Mouse (Mus musculus): ENCODE data around the gene C330007P06Rik. TPM values are rescaled to one million over a fixed set of nuclear protein-coding genes. Genes with fewer than 3 reads are reported as not detected.

The C330007P06Rik gene
- total and polyA plus RNA-seq, 3 experiments = 7.4 to 17.4 (median 15.7) TPM

DNA sequence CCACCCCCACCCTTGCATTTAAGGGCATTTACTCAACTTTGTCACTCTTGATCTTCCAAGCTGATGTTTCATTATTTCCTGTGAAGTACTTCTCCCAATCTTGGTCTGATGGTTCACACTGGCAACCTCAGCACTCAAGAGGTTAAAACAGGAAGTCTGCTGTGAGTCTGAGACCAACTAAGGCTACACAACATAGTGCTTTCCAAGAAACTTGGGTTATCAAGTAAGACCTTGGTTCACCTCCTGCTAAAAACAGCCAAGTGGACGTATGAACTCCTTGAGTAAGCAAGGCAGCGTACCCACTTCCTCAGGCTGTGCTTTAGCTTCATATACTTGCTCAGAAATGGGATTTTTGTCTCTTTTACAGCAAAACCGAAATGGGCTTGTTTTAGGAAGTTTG, 3.5 kb downstream of the C330007P06Rik start:
- H3K27me3 ChIP-seq (ENCODE audit: control insufficient read depth, insufficient read depth, low read length) = no peaks in the 10 kb centered on the region
- intact Hi-C loops (cut with DNase I) = loop anchor here (5.0 kb wide), 1 partner anchor 37 kb away; no protein-coding TSS in a partner anchor
- no peak overlapping the region for H3K9ac ChIP-seq (ENCODE audit: low read depth, low read length)
- H3K27ac ChIP-seq = no peak overlapping the region
- no peak for TF ChIP-seq EP300 (IDR thresholded peaks at IDR 0.05; ENCODE audit: insufficient read depth, low read depth, low read length)
- TF ChIP-seq CTCF (IDR thresholded peaks at IDR 0.05) = no peak
- no peak for TF ChIP-seq POLR2A (IDR thresholded peaks at IDR 0.05; ENCODE audit: insufficient read depth, low read depth, low read length)
- no peak for DNase-seq
- no peaks in the 10 kb centered on the region for H3K79me2 ChIP-seq (replicated peaks; ENCODE audit: control insufficient read depth, insufficient read depth, low read length)
- H3K36me3 ChIP-seq (ENCODE audit: control insufficient read depth, insufficient read depth, low read length) = no peaks in the 10 kb centered on the region
- no peak overlapping the region for H3K4me3 ChIP-seq
- WGBS = 53% methylated on average over 3 of the region's 3 CpGs
- H3K4me1 ChIP-seq (ENCODE audit: control insufficient read depth, insufficient read depth, low read length) = peaks cover under 1% of the 10 kb centered on the region; the same call in 1 of the 2 replicates

DNA sequence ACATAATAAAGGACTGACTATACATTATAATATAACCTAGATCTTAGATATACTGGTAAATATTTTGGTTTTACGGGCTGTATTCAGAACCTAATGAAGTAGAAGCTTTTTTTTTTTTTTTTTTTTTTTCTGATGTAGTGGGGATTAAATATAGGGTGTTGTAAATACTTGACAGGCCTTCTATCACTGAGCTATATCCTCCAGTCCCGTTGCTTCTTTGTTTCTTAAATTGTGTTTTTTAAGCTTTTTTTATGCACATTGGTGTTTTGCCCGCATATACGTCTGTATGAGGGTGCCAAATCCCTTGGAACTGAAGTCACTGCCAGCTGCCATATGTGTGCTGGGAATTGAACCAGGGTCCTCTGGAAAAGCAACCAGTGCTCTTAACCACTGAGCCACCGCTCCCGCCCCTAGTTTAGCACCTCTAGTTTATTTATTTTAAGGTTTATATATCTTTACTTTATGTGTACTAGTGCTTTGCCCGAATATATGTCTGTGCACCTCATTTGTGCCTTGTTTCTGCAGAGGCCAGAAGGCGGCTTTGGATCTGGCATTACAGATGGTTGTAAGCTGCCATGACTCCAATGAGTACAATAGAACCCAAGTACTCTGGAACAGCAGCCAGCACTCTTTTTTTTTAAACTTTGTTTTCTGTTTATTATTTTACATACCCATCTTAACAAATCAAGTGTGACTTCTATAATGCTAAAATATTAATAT, 9.1 kb downstream of the C330007P06Rik start:
- Histone ChIP-seq H3K27me3 (ENCODE audit: control insufficient read depth, insufficient read depth, low read length) (no peaks in the 10 kb centered on the region), H3K79me2 (replicated peaks; ENCODE audit: control insufficient read depth, insufficient read depth, low read length) (no peaks in the 10 kb centered on the region), H3K36me3 (ENCODE audit: control insufficient read depth, insufficient read depth, low read length) (no peaks in the 10 kb centered on the region), H3K4me1 (ENCODE audit: control insufficient read depth, insufficient read depth, low read length) (no peaks in the 10 kb centered on the region), H3K27ac (peak overlapping the region; percentile 86), H3K4me3 (peak overlapping the region; percentile 60), H3K9ac (ENCODE audit: low read depth, low read length) (no peak overlapping the region)
- TF ChIP-seq POLR2A (IDR thresholded peaks at IDR 0.05; ENCODE audit: insufficient read depth, low read depth, low read length) (no peak), EP300 (IDR thresholded peaks at IDR 0.05; ENCODE audit: insufficient read depth, low read depth, low read length) (no peak), CTCF (IDR thresholded peaks at IDR 0.05) (no peak)
- 47% methylated on average over 8 of the region's 8 CpGs for WGBS
- intact Hi-C loops (cut with DNase I) = loop anchor here (5.0 kb wide), 1 partner anchor 38 kb away; the partner anchor contains the start of gene Nkrf
- DNase-seq = no peak

DNA sequence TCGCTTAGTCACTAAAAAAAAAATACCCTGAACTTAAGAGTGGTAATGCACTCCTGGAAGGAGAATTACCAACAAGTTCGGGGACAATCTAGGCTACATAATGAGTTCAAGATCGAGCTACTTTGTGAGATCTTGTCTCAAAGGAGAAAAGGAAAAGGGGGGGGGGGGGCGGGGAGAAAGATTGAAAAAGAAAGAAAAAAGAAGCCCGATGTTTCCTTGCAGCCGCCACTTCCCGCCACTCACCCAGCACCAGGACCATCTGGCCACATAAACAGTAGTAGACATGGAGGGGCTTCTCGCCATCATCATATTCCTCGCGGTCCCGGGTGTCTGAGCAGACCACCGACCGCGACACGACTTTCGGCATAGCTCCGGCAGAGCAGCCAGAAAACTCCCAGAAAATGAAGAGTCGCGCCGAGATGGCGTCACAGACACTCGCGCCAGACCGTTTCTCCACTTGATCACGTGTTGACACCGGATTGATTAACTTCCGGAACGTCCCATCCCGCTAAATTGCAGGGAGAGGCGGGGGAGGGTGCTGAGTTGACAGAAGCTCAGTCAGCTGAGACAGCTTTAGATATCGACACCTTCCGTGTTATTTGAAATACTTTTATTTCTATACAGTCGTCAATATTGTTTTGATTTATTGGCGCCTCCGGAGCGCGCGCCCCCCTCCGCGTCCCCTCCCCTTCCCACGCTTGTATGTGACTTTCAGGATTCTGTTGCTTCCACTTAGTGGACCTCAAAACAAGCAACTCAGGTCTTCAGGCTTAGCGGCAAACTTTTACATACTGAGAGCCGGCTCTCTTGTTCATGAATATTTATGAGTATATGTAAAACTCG, 9.9 kb downstream of the C330007P06Rik start:
- H3K79me2 ChIP-seq (replicated peaks; ENCODE audit: control insufficient read depth, insufficient read depth, low read length) = no peaks in the 10 kb centered on the region
- H3K27ac ChIP-seq = peak overlapping the region; percentile 86
- TF ChIP-seq CTCF (IDR thresholded peaks at IDR 0.05) (no peak), POLR2A (IDR thresholded peaks at IDR 0.05; ENCODE audit: insufficient read depth, low read depth, low read length) (peak; percentile 60), EP300 (IDR thresholded peaks at IDR 0.05; ENCODE audit: insufficient read depth, low read depth, low read length) (no peak)
- intact Hi-C loops (cut with DNase I) = loop anchor here (5.0 kb wide), 1 partner anchor 38 kb away; the partner anchor contains the start of gene Nkrf
- H3K4me3 ChIP-seq = peak overlapping the region; percentile 60
- no peaks in the 10 kb centered on the region for H3K36me3 ChIP-seq (ENCODE audit: control insufficient read depth, insufficient read depth, low read length)
- H3K27me3 ChIP-seq (ENCODE audit: control insufficient read depth, insufficient read depth, low read length) = no peaks in the 10 kb centered on the region
- H3K4me1 ChIP-seq (ENCODE audit: control insufficient read depth, insufficient read depth, low read length) = no peaks in the 10 kb centered on the region
- H3K9ac ChIP-seq (ENCODE audit: low read depth, low read length) = peak overlapping the region; percentile 77
- DNase-seq = peak; percentile 84 to 85
- WGBS = 14% methylated on average over 43 of the region's 44 CpGs

DNA sequence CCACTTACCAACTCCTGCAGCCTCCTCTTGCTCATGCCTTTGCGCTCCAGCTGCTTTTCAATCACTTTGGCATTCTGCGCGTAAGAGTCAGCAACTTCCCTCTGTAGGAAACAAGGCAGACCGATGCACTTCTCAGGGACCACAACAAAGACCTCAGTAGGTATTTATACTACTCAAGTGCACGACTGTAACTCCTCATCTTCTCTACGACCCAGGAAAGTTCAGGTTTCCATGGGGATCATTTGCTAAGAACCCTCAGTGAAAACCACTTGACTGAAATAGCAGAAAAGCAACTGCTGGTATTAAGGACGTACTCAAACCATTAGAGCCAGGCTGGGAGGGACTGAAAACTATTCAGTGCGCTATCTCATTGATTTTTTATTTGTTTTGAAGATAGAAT, 21.3 kb downstream of the C330007P06Rik start:
- intact Hi-C loops (cut with DNase I) = no loop called here
- no peak overlapping the region for H3K4me3 ChIP-seq
- no peak overlapping the region for H3K27ac ChIP-seq

DNA sequence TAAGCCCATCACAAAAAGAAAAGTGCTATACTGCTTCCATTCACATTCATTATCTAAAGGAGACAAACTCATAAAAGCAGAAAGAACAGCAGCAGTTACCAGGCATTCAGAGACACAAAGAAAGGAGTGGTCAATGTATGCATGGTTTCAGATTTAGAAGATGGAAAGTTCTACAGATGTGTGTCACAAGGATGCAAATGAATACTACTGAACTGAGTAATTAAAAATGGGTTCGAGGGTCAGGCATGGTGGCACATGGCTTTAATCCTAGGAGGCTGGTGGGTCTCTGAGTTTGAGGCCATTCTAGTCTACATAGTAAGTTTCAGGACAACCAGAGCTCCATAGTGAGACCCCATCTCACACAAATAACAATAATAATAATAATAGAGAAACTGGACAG, 26.8 kb downstream of the C330007P06Rik start:
- Histone ChIP-seq H3K27ac (no peak overlapping the region), H3K79me2 (replicated peaks; ENCODE audit: control insufficient read depth, insufficient read depth, low read length) (no peaks in the 10 kb centered on the region), H3K36me3 (ENCODE audit: control insufficient read depth, insufficient read depth, low read length) (no peaks in the 10 kb centered on the region), H3K4me3 (no peak overlapping the region), H3K4me1 (ENCODE audit: control insufficient read depth, insufficient read depth, low read length) (no peaks in the 10 kb centered on the region), H3K9ac (ENCODE audit: low read depth, low read length) (no peak overlapping the region), H3K27me3 (ENCODE audit: control insufficient read depth, insufficient read depth, low read length) (no peaks in the 10 kb centered on the region)
- TF ChIP-seq EP300 (IDR thresholded peaks at IDR 0.05; ENCODE audit: insufficient read depth, low read depth, low read length) (no peak), CTCF (IDR thresholded peaks at IDR 0.05) (no peak), POLR2A (IDR thresholded peaks at IDR 0.05; ENCODE audit: insufficient read depth, low read depth, low read length) (no peak)
- 80% methylated on average over 1 of the region's 1 CpGs for WGBS
- no peak for DNase-seq
- intact Hi-C loops (cut with DNase I) = no loop called here

More for the DNA sequence above, 21.3 kb downstream of the C330007P06Rik start:
- Histone ChIP-seq H3K27me3 (ENCODE audit: control insufficient read depth, insufficient read depth, low read length) (no peaks in the 10 kb centered on the region), H3K36me3 (ENCODE audit: control insufficient read depth, insufficient read depth, low read length) (no peaks in the 10 kb centered on the region), H3K9ac (ENCODE audit: low read depth, low read length) (no peak overlapping the region), H3K4me1 (ENCODE audit: control insufficient read depth, insufficient read depth, low read length) (no peaks in the 10 kb centered on the region), H3K79me2 (replicated peaks; ENCODE audit: control insufficient read depth, insufficient read depth, low read length) (no peaks in the 10 kb centered on the region)
- WGBS = 82% methylated on average over 8 of the region's 8 CpGs
- DNase-seq = no peak
- TF ChIP-seq POLR2A (IDR thresholded peaks at IDR 0.05; ENCODE audit: insufficient read depth, low read depth, low read length) (no peak), EP300 (IDR thresholded peaks at IDR 0.05; ENCODE audit: insufficient read depth, low read depth, low read length) (no peak), CTCF (IDR thresholded peaks at IDR 0.05) (no peak)
